Mouse (Mus musculus) liver, embryonic 16.5 days (tissue): ENCODE data around the gene Lingo2. TPM values are rescaled to one million over a fixed set of nuclear protein-coding genes. Genes with fewer than 3 reads are reported as not detected.

Experiments
- ATAC-seq: fragments of 200-750 bp; cut with Nextera tagmentation; 2 replicates; pipeline ENCODE4 v1.8.0; 2017; ENCODE audit warnings: low read depth, mild to moderate bottlenecking, moderate number of reproducible peaks, moderate library complexity
- H3K27ac ChIP-seq: fragments of 300-500 bp; sonication (generic); 2 replicates; pipeline ENCODE4 v1.5.1; 2014; ENCODE audit warnings: mild to moderate bottlenecking, low read length
- H3K27me3 ChIP-seq: fragments of 300-500 bp; sonication (generic); 2 replicates; pipeline ENCODE4 v1.6.1; 2014; ENCODE audit warnings: low read depth, low read length, mixed read lengths; ENCODE audit not compliant: control insufficient read depth, insufficient read depth
- H3K36me3 ChIP-seq: fragments of 300-500 bp; sonication (generic); 2 replicates; pipeline ENCODE4 v1.6.1; 2014; ENCODE audit warnings: mild to moderate bottlenecking; ENCODE audit not compliant: control insufficient read depth, insufficient read depth
- H3K4me1 ChIP-seq: fragments of 300-500 bp; sonication (generic); 2 replicates; pipeline ENCODE4 v1.6.1; 2014; ENCODE audit warnings: low read depth, low read length, mixed read lengths; ENCODE audit not compliant: control insufficient read depth
- H3K4me2 ChIP-seq: fragments of 300-500 bp; sonication (generic); 2 replicates; pipeline ENCODE4 v1.6.1; 2014; ENCODE audit warnings: low read depth, low read length, mixed read lengths
- H3K4me3 ChIP-seq: fragments of 300-500 bp; sonication (generic); 2 replicates; pipeline ENCODE4 v1.5.1; 2014; ENCODE audit warnings: low read depth, mild to moderate bottlenecking, low read length
- H3K9ac ChIP-seq: fragments of 300-500 bp; sonication (generic); 2 replicates; pipeline ENCODE4 v1.6.1; 2014; ENCODE audit warnings: low read depth, low read length
- H3K9me3 ChIP-seq: fragments of 300-500 bp; sonication (generic); replicated peaks from 2 replicates; pipeline ENCODE4 v1.6.1; 2016; ENCODE audit warnings: low read length; ENCODE audit not compliant: control insufficient read depth
- WGBS: fragments of 180-500 bp; shearing (Covaris S2); extraction: QIAGEN DNeasy Blood & Tissue Kit; methylation state at CpG from one replicate; pipeline ENCODE4 v1.1.7; 2014; ENCODE audit not compliant: insufficient replicate concordance; 5-methylcytosine and 5-hydroxymethylcytosine counted together
- polyA plus RNA-seq: library from polyadenylated mRNA; unstranded; fragments of >200 nt; fragmentation: Nextera tagmentation; extraction: Ambion mirVana; gene quantifications from 2 replicates; pipeline ENCODE4 v1.2.1, GENCODE M21; 2015

Lingo2 gene
- polyA plus RNA-seq, 1 experiment from 2014 or later = not detected

GRCm38 (mm10) chr4:35784255-35784921 lies 1167.2 kb downstream of the Lingo2 start:
- H3K9ac ChIP-seq = no peak overlapping the region
- no peak overlapping the region for H3K4me2 ChIP-seq
- no peaks in the 10 kb centered on the region for H3K27me3 ChIP-seq
- H3K36me3 ChIP-seq = no peaks in the 10 kb centered on the region
- 47% methylated on average over 5 of the region's 5 CpGs for WGBS
- no peaks in the 10 kb centered on the region for H3K9me3 ChIP-seq
- no peak overlapping the region for H3K27ac ChIP-seq
- no peak for ATAC-seq
- H3K4me3 ChIP-seq = no peak overlapping the region
- H3K4me1 ChIP-seq = no peaks in the 10 kb centered on the region

GRCm38 (mm10) chr4:35770810-35771209 lies 1180.7 kb downstream of the Lingo2 start:
- no peaks in the 10 kb centered on the region for H3K4me1 ChIP-seq
- 52% methylated on average over 7 of the region's 7 CpGs for WGBS
- H3K9ac ChIP-seq = no peak overlapping the region
- H3K4me3 ChIP-seq = no peak overlapping the region
- H3K9me3 ChIP-seq = no peaks in the 10 kb centered on the region
- no peak for ATAC-seq
- H3K36me3 ChIP-seq = no peaks in the 10 kb centered on the region
- no peak overlapping the region for H3K4me2 ChIP-seq
- no peaks in the 10 kb centered on the region for H3K27me3 ChIP-seq
- no peak overlapping the region for H3K27ac ChIP-seq

- no peaks in the 10 kb centered on the region for H3K27me3 ChIP-seq
- no peak overlapping the region for H3K27ac ChIP-seq
- no peaks in the 10 kb centered on the region for H3K36me3 ChIP-seq
- ATAC-seq = no peak
- H3K4me3 ChIP-seq = no peak overlapping the region
- no peak overlapping the region for H3K4me2 ChIP-seq
- 71% methylated on average over 6 of the region's 6 CpGs for WGBS
- no peaks in the 10 kb centered on the region for H3K9me3 ChIP-seq
- H3K4me1 ChIP-seq = no peaks in the 10 kb centered on the region
- H3K9ac ChIP-seq = no peak overlapping the region
Observed at GRCm38 (mm10) chr4:35766905-35767304, 1184.6 kb downstream of the Lingo2 start.

DNA sequence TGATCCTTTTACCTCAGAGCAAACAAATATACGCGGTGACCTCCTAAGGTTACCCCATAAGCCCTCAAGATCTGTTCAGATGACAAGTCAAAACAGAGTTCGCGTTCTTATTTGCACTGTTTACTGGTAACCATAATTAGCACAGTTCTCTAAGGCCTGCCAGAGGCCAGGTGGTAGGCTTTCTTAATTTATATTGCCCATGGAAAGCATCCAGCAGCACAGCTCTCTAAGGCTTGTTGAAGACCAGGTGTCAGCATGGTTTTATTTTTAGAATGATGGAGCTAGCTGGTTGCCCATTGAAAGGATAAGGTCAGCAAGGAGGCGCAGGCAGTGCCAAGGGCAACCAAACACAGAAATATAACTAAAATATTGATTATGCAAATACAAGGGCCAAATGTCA lies 1190.4 kb downstream of the Lingo2 start:
- no peak overlapping the region for H3K9ac ChIP-seq
- no peak overlapping the region for H3K4me2 ChIP-seq
- no peak overlapping the region for H3K4me3 ChIP-seq
- no peak for ATAC-seq
- no peak overlapping the region for H3K27ac ChIP-seq
- no peaks in the 10 kb centered on the region for H3K4me1 ChIP-seq
- no peaks in the 10 kb centered on the region for H3K36me3 ChIP-seq
- H3K27me3 ChIP-seq = no peaks in the 10 kb centered on the region
- H3K9me3 ChIP-seq = no peaks in the 10 kb centered on the region
- WGBS = 63% methylated on average over 5 of the region's 5 CpGs

GRCm38 (mm10) chr4:35752121-35752860 lies 1199.3 kb downstream of the Lingo2 start:
- Histone ChIP-seq H3K9ac (no peak overlapping the region), H3K27me3 (no peaks in the 10 kb centered on the region), H3K4me1 (no peaks in the 10 kb centered on the region), H3K27ac (no peak overlapping the region), H3K4me2 (no peak overlapping the region), H3K4me3 (no peak overlapping the region), H3K36me3 (no peaks in the 10 kb centered on the region), H3K9me3 (no peaks in the 10 kb centered on the region)
- 62% methylated on average over 6 of the region's 6 CpGs for WGBS
- ATAC-seq = no peak

DNA sequence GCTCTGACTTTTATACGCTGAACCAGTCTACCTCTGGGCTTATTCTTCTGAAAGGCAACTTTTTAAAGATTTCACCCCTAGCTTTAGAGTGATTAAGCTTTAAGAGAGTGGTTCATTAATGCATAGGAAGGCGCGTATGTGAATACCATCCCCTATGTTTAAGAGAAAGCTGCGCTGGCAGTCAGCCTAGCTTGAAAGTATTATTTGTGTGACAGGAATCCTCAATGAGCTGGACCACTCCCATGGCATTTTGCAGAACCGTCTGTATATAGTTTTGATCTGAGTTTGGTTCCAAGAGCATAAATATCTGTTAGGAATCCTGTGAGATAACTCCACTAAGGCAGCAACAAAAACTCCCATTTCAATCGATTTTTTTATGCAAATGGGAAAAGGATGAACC lies 1204.9 kb downstream of the Lingo2 start:
- ATAC-seq = no peak
- whole genome bisulfite sequencing = 58% methylated on average over 6 of the region's 6 CpGs
- H3K4me2 ChIP-seq = no peak overlapping the region
- H3K4me3 ChIP-seq = no peak overlapping the region
- H3K4me1 ChIP-seq = no peaks in the 10 kb centered on the region
- no peaks in the 10 kb centered on the region for H3K9me3 ChIP-seq
- no peak overlapping the region for H3K9ac ChIP-seq
- no peak overlapping the region for H3K27ac ChIP-seq
- H3K27me3 ChIP-seq = no peaks in the 10 kb centered on the region
- no peaks in the 10 kb centered on the region for H3K36me3 ChIP-seq

DNA sequence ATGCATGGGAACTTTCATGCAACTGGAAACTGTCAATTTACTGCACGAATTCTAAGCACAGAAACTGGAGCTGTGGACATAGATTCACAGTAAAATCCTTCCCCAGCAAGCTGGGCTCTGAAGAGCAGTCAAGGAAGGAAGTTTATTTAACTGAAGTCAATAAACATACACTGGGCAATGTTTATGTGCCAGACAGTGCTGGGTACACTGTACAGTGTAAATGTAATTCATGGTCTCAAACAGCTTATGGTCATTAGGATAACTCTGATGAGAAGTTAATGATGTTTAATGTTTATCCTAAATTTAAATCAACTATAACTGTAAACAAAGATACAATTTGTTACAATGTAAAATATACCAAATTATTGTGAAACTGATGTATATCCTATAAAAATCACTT lies 1226.8 kb downstream of the Lingo2 start:
- Histone ChIP-seq H3K4me3 (no peak overlapping the region), H3K4me1 (no peaks in the 10 kb centered on the region), H3K9me3 (no peaks in the 10 kb centered on the region), H3K9ac (no peak overlapping the region), H3K4me2 (no peak overlapping the region), H3K27me3 (no peaks in the 10 kb centered on the region), H3K27ac (no peak overlapping the region), H3K36me3 (no peaks in the 10 kb centered on the region)
- no peak for ATAC-seq
- WGBS = 33% methylated on average over 1 of the region's 1 CpGs

GRCm38 (mm10) chr4:35704126-35704525 lies 1247.4 kb downstream of the Lingo2 start:
- Histone ChIP-seq H3K4me1 (no peaks in the 10 kb centered on the region), H3K4me2 (no peak overlapping the region), H3K9ac (no peak overlapping the region), H3K9me3 (peaks cover 3% of the 10 kb centered on the region; the same call in 1 of the 2 replicates), H3K27ac (no peak overlapping the region), H3K27me3 (no peaks in the 10 kb centered on the region), H3K36me3 (no peaks in the 10 kb centered on the region), H3K4me3 (no peak overlapping the region)
- WGBS = 36% methylated on average over 2 of the region's 2 CpGs
- ATAC-seq = no peak

- WGBS = 76% methylated on average over 1 of the region's 1 CpGs
- Histone ChIP-seq H3K36me3 (no peaks in the 10 kb centered on the region), H3K4me1 (no peaks in the 10 kb centered on the region), H3K4me3 (no peak overlapping the region), H3K27me3 (no peaks in the 10 kb centered on the region), H3K27ac (no peak overlapping the region), H3K4me2 (no peak overlapping the region), H3K9ac (no peak overlapping the region), H3K9me3 (no peaks in the 10 kb centered on the region)
- ATAC-seq = no peak
Observed at GRCm38 (mm10) chr4:35702661-35703060, 1248.9 kb downstream of the Lingo2 start.
